Mouse (Mus musculus) neutrophil, adult 65 days (primary cell): ENCODE measurements around the gene Minpp1. TPM values are rescaled to one million over a fixed set of nuclear protein-coding genes. Genes with fewer than 3 reads are reported as not detected.

Experiments used
- total RNA-seq: library from RNA; stranded (reverse); gene quantifications from 2 replicates; pipeline ENCODE4 v1.2.4, GENCODE M21; 2023

The Minpp1 gene
- 12.1 and 14.5 TPM in 2 replicates for total RNA-seq

DNA sequence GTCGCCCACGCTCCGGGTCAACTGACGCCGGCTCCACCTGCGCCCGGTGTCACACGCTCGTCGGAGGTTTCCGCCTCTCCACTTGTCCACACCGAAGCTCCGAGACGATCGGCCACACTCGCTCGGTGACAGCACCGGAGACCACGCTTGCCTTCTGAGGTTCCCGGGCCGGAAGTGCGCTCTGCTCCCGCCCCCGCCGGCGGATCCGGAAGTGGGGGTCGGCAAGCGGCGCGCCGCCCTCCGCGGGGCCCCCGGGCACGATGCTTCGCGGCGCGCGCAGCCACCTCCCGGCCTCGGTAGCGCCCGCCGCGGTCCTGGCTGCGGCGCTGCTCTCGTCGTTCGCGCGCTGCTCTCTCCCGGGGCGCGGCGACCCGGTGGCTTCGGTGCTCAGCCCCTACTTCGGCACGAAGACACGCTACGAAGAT, at the start of gene Minpp1:
Gene Minpp1 (plus strand): TSS at position 89 of the 425 bp plus-strand sequence.

GRCm38 (mm10) chr19:32466478-32466877, 19.1 kb upstream of the Minpp1 start, which contains the start of gene Rpl9-ps6:
Gene Rpl9-ps6 (minus strand): TSS chr19:32466578.

Other genes starting within 250 kb of the Minpp1 start
- gene Sgms1, start 96.1 kb upstream of the Minpp1 start, total RNA-seq = 148 and 175 TPM in 2 replicates
- 28.1 and 28.8 TPM in 2 replicates for gene Rpl9-ps6, start 19.2 kb upstream of the Minpp1 start, total RNA-seq
- gene Papss2, start 110.0 kb downstream of the Minpp1 start, total RNA-seq = 11.4 and 11.7 TPM in 2 replicates